Mouse (Mus musculus) G1E (cell line): ENCODE measurements around the gene Fam214a.

ENCODE experiments used
- CTCF ChIP-seq: IDR thresholded peaks from 2 replicates; pipeline ENCODE4 v1.5.1; 2012; ENCODE audit warnings: low read depth, low read length, inconsistent platforms, mixed read lengths
- GATA1 ChIP-seq: IDR thresholded peaks from 2 replicates; pipeline ENCODE4 v1.6.1; 2012; ENCODE audit warnings: borderline replicate concordance, low read length, inconsistent platforms, mixed read lengths
- POLR2AphosphoS5 ChIP-seq: IDR thresholded peaks from 2 replicates; pipeline ENCODE4 v1.6.1; 2012; ENCODE audit warnings: low read depth, low read length, inconsistent platforms; ENCODE audit not compliant: insufficient replicate concordance
- TAL1 ChIP-seq: conservative IDR thresholded peaks from 2 replicates; pipeline ENCODE4 v1.6.1; 2012; ENCODE audit warnings: low read depth, low read length, inconsistent platforms, mixed read lengths

DNA sequence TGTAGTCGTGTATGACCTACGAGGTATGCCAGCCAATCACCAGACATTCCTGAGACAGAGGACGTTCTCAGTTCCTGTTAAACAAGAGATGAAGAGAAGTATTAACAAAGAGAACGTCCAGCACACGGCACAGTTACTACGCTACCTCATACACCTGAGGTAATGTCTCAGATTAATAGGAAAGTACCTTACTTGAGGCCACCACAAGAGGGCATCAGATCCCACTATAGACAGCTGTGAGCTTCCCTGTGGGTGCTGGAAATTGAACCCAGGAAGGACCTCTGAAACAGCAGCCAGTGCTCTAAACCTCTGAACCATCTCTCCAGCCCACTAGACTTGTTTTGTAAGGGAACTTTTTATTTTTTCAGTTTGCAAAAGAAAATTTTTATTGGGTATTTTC lies 73.0 kb downstream of the Fam214a start:
- TF ChIP-seq POLR2AphosphoS5 (no peak), CTCF (no peak), GATA1 (no peak), TAL1 (no peak)
